Mouse (Mus musculus): ENCODE measurements around the gene Jakmip3. TPM values are rescaled to one million over a fixed set of nuclear protein-coding genes. Genes with fewer than 3 reads are reported as not detected.

Gene Jakmip3
- polyA plus RNA-seq, 1 experiment: not detected

- H3K27ac ChIP-seq (ENCODE audit: insufficient read depth, low read depth, low read length): no peak overlapping the region
- no peaks in the 10 kb centered on the region for H3K4me1 ChIP-seq (ENCODE audit: control insufficient read depth, insufficient read depth, low read length)
- TF ChIP-seq CTCF (IDR thresholded peaks at IDR 0.05; ENCODE audit: low read depth, low read length) (no peak), POLR2A (IDR thresholded peaks at IDR 0.05; ENCODE audit: borderline replicate concordance, low read depth, low read length) (no peak)
- H3K4me3 ChIP-seq (ENCODE audit: insufficient read depth, low read length): no peak overlapping the region
Measured at GRCm38 (mm10) chr7:139091681-139092080, 151.2 kb downstream of the Jakmip3 start.

GRCm38 (mm10) chr7:139092676-139093075, 152.1 kb downstream of the Jakmip3 start:
- Histone ChIP-seq H3K27ac (ENCODE audit: insufficient read depth, low read depth, low read length) (no peak overlapping the region), H3K4me1 (ENCODE audit: control insufficient read depth, insufficient read depth, low read length) (no peaks in the 10 kb centered on the region), H3K4me3 (ENCODE audit: insufficient read depth, low read length) (no peak overlapping the region)
- TF ChIP-seq CTCF (IDR thresholded peaks at IDR 0.05; ENCODE audit: low read depth, low read length): no peak
- TF ChIP-seq POLR2A (IDR thresholded peaks at IDR 0.05; ENCODE audit: borderline replicate concordance, low read depth, low read length): no peak

GRCm38 (mm10) chr7:139093124-139093523, 152.6 kb downstream of the Jakmip3 start:
- H3K27ac ChIP-seq (ENCODE audit: insufficient read depth, low read depth, low read length): no peak overlapping the region
- no peaks in the 10 kb centered on the region for H3K4me1 ChIP-seq (ENCODE audit: control insufficient read depth, insufficient read depth, low read length)
- TF ChIP-seq CTCF (IDR thresholded peaks at IDR 0.05; ENCODE audit: low read depth, low read length) (no peak), POLR2A (IDR thresholded peaks at IDR 0.05; ENCODE audit: borderline replicate concordance, low read depth, low read length) (no peak)

DNA sequence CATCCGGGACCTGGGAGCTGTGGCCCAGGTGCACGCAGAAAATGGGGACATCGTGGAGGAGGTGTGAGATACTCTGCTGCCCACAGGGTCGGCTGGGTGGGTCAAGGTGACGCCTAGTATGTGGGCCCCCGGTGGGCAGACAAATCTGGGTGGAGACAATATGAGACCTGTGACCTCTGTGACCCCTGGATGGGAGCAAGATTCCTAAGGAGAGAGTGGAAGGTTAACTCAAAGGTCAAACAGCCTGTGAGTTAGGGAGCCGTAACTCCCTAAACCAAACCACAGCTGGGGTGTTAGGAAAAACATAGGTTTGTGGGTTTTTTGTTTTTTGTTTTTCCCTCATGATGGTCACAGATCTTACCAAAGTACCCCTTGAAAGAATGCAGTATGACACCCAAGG, 153.3 kb downstream of the Jakmip3 start:
- H3K4me3 ChIP-seq (ENCODE audit: insufficient read depth, low read length): no peak overlapping the region
- no peak overlapping the region for H3K27ac ChIP-seq (ENCODE audit: insufficient read depth, low read depth, low read length)
- no peaks in the 10 kb centered on the region for H3K4me1 ChIP-seq (ENCODE audit: control insufficient read depth, insufficient read depth, low read length)
- TF ChIP-seq POLR2A (IDR thresholded peaks at IDR 0.05; ENCODE audit: borderline replicate concordance, low read depth, low read length): no peak
- no peak for TF ChIP-seq CTCF (IDR thresholded peaks at IDR 0.05; ENCODE audit: low read depth, low read length)

More at GRCm38 (mm10) chr7:139093124-139093523, 152.6 kb downstream of the Jakmip3 start:
- H3K4me3 ChIP-seq (ENCODE audit: insufficient read depth, low read length): no peak overlapping the region

DNA sequence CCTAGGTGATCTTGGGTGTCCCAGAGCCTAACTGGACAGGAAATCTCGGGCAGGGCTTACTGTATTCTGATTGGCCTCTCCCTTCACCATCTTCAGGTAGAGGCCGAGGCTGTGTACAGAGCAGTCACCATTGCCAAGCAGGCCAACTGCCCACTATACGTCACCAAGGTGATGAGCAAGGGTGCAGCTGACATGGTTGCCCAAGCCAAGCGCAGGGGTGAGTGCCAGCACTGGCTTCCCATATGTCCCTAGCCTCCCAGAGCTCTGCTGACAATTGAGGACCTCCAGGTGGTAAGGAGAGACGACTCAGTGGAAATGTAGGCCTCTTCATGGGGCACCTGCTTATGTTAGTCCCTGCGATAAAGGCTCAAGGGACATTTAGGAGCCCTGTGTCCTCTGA, 154.2 kb downstream of the Jakmip3 start:
- TF ChIP-seq CTCF (IDR thresholded peaks at IDR 0.05; ENCODE audit: low read depth, low read length) (no peak), POLR2A (IDR thresholded peaks at IDR 0.05; ENCODE audit: borderline replicate concordance, low read depth, low read length) (no peak)
- Histone ChIP-seq H3K4me3 (ENCODE audit: insufficient read depth, low read length) (no peak overlapping the region), H3K27ac (ENCODE audit: insufficient read depth, low read depth, low read length) (no peak overlapping the region), H3K4me1 (ENCODE audit: control insufficient read depth, insufficient read depth, low read length) (no peaks in the 10 kb centered on the region)

DNA sequence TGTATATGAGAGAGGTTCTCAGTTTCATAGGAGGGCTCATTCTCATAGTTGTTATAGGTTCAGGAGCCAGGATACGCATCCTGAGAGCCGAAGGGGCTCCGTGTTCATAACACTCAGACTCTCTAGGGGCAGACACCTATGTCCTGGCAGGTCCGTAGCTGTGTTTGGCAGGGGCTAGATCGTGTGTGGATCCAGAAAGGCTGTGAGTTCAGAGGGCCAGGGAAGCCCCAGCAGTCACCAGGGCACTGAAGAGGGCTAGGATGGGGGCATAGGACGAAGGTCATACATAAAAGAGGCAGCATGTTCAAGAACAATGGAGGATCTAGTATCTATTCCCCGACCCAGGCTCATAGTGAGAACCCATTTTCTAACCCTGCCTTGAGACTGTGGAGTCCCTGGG, 154.8 kb downstream of the Jakmip3 start:
- no peak overlapping the region for H3K4me3 ChIP-seq (ENCODE audit: insufficient read depth, low read length)
- TF ChIP-seq CTCF (IDR thresholded peaks at IDR 0.05; ENCODE audit: low read depth, low read length) (no peak), POLR2A (IDR thresholded peaks at IDR 0.05; ENCODE audit: borderline replicate concordance, low read depth, low read length) (no peak)
- no peak overlapping the region for H3K27ac ChIP-seq (ENCODE audit: insufficient read depth, low read depth, low read length)

DNA sequence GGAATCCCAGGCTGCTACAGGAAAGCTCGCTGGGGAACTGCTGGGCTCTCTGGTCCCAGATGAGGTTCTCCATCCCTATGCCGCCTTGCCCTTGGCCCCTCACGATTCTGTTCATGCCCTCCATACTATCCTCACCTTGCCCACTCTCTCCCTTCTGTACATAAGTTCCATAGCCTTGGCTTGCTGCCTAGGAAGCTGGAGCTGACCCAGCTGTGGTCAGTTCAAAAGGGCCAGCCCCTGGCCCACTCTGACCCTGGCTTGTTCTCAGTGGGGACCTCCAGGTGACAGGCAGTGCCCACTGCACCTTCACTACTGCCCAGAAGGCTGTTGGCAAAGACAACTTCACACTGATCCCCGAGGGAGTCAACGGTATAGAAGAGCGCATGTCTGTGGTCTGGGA, 155.9 kb downstream of the Jakmip3 start:
- no peaks in the 10 kb centered on the region for H3K4me1 ChIP-seq (ENCODE audit: control insufficient read depth, insufficient read depth, low read length)
- no peak overlapping the region for H3K4me3 ChIP-seq (ENCODE audit: insufficient read depth, low read length)
- H3K27ac ChIP-seq (ENCODE audit: insufficient read depth, low read depth, low read length): no peak overlapping the region
- TF ChIP-seq POLR2A (IDR thresholded peaks at IDR 0.05; ENCODE audit: borderline replicate concordance, low read depth, low read length) (no peak), CTCF (IDR thresholded peaks at IDR 0.05; ENCODE audit: low read depth, low read length) (no peak)

More for the DNA sequence above, 154.8 kb downstream of the Jakmip3 start:
- H3K4me1 ChIP-seq (ENCODE audit: control insufficient read depth, insufficient read depth, low read length): no peaks in the 10 kb centered on the region

- no peak overlapping the region for H3K4me3 ChIP-seq (ENCODE audit: insufficient read depth, low read length)
- no peak overlapping the region for H3K27ac ChIP-seq (ENCODE audit: insufficient read depth, low read depth, low read length)
- no peak for TF ChIP-seq CTCF (IDR thresholded peaks at IDR 0.05; ENCODE audit: low read depth, low read length)
- no peak for TF ChIP-seq POLR2A (IDR thresholded peaks at IDR 0.05; ENCODE audit: borderline replicate concordance, low read depth, low read length)
- no peaks in the 10 kb centered on the region for H3K4me1 ChIP-seq (ENCODE audit: control insufficient read depth, insufficient read depth, low read length)
Measured at GRCm38 (mm10) chr7:139100531-139101095, 160.1 kb downstream of the Jakmip3 start.

- no peak overlapping the region for H3K27ac ChIP-seq (ENCODE audit: insufficient read depth, low read depth, low read length)
- TF ChIP-seq CTCF (IDR thresholded peaks at IDR 0.05; ENCODE audit: low read depth, low read length) (no peak), POLR2A (IDR thresholded peaks at IDR 0.05; ENCODE audit: borderline replicate concordance, low read depth, low read length) (no peak)
- no peaks in the 10 kb centered on the region for H3K4me1 ChIP-seq (ENCODE audit: control insufficient read depth, insufficient read depth, low read length)
- H3K4me3 ChIP-seq (ENCODE audit: insufficient read depth, low read length): no peak overlapping the region
Measured at GRCm38 (mm10) chr7:139101286-139101804, 160.8 kb downstream of the Jakmip3 start.

DNA sequence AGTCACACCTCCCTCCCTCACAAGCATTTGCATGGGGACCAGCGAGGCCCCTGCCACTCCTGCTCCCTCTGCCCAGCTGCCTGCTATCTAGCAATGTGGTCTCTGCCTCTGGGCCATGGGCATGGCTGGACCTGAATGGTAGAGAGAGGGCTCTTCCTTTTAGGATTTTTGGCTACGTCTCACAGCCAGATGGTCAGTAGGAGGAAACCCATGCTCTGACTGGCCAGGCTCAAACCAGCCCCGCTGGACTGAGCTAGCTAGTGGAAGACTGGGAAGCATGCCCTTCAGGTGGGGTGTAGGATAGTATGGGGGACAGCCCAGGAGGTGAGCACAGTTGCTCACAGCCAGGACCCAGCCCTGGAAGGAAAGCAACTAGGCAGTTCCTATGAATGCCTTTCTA, 161.3 kb downstream of the Jakmip3 start:
- Histone ChIP-seq H3K4me1 (ENCODE audit: control insufficient read depth, insufficient read depth, low read length) (no peaks in the 10 kb centered on the region), H3K4me3 (ENCODE audit: insufficient read depth, low read length) (no peak overlapping the region), H3K27ac (ENCODE audit: insufficient read depth, low read depth, low read length) (no peak overlapping the region)
- no peak for TF ChIP-seq CTCF (IDR thresholded peaks at IDR 0.05; ENCODE audit: low read depth, low read length)
- TF ChIP-seq POLR2A (IDR thresholded peaks at IDR 0.05; ENCODE audit: borderline replicate concordance, low read depth, low read length): no peak

All from bone marrow macrophage, adult 2 months (primary cell).